Mouse (Mus musculus): ENCODE data around the gene Gpr12. TPM values are rescaled to one million over a fixed set of nuclear protein-coding genes. Genes with fewer than 3 reads are reported as not detected.

The Gpr12 gene
- total RNA-seq (2012; rRNA removed) (not detected in 2 replicates), polyA plus RNA-seq (2012; ENCODE audit: insufficient read depth in 1 of 2, insufficient read length in 2 of 2, low read depth in 1 of 2, low replicate concordance in 2 of 2, missing spikeins in 1 of 2) (not detected)

GRCm38 (mm10) chr5:146584478-146585306, at the start of gene Gpr12:
Gene Gpr12 (minus strand): TSS chr5:146585239.
- no peak within 1 kb of the TSS for H3K9ac ChIP-seq (ENCODE audit: control insufficient read depth, low read depth, low read length, poor library complexity, severe bottlenecking)
- H3K36me3 ChIP-seq (ENCODE audit: control insufficient read depth in 1 of 2, insufficient read depth in 2 of 2, low read length in 2 of 2), result no peaks in the 10 kb centered on the region
- H3K4me3 ChIP-seq (ENCODE audit: control insufficient read depth in 1 of 2, insufficient read depth in 1 of 2, low read depth in 2 of 2, low read length in 2 of 2), result no peak within 1 kb of the TSS
- H3K79me2 ChIP-seq (ENCODE audit: control insufficient read depth, insufficient read depth, low read length, poor library complexity), result no peaks in the 10 kb centered on the region
- no peak for TF ChIP-seq MAZ (IDR thresholded peaks at IDR 0.05; ENCODE audit: low read depth, low read length)
- TF ChIP-seq POLR2AphosphoS5 (IDR thresholded peaks at IDR 0.05; ENCODE audit: borderline replicate concordance, low read depth, low read length), result no peak
- no peak for TF ChIP-seq MYB (IDR thresholded peaks at IDR 0.05; ENCODE audit: low read depth, low read length)
- TF ChIP-seq USF2 (IDR thresholded peaks at IDR 0.05; ENCODE audit: borderline replicate concordance in 1 of 2, insufficient read depth in 1 of 2, low read depth in 1 of 2, low read length in 2 of 2), result no peak
- TF ChIP-seq CTCF (IDR thresholded peaks at IDR 0.05 in 2 of 3, conservative IDR thresholded peaks at IDR 0.05 in 1 of 3; ENCODE audit: control insufficient read depth in 1 of 3, insufficient read depth in 1 of 3, low read depth in 2 of 3, low read length in 3 of 3, poor library complexity in 1 of 3, severe bottlenecking in 1 of 3), result no peak
- no peak for TF ChIP-seq NRF1 (IDR thresholded peaks at IDR 0.05; ENCODE audit: insufficient read depth, low read depth, low read length, poor library complexity, severe bottlenecking)
- no peak for TF ChIP-seq CHD2 (IDR thresholded peaks at IDR 0.05; ENCODE audit: low read length)
- H3K27ac ChIP-seq (ENCODE audit: control insufficient read depth, low read depth, low read length), result no peak within 1 kb of the TSS
- no peaks in the 10 kb centered on the region for H3K27me3 ChIP-seq (ENCODE audit: control insufficient read depth in 1 of 2, insufficient read depth in 2 of 2, low read length in 2 of 2)
- H3K9me3 ChIP-seq (replicated peaks; ENCODE audit: insufficient read depth, low read length), result no peaks in the 10 kb centered on the region
- no peak for DNase-seq (ENCODE audit: low read depth, low spot score)
- no peaks in the 10 kb centered on the region for H3K4me1 ChIP-seq (ENCODE audit: control insufficient read depth in 1 of 2, insufficient read depth in 2 of 2, low read length in 2 of 2)

- H3K79me2 ChIP-seq (ENCODE audit: control insufficient read depth, insufficient read depth, low read length, poor library complexity), result no peaks in the 10 kb centered on the region
- H3K4me1 ChIP-seq (ENCODE audit: control insufficient read depth in 1 of 2, insufficient read depth in 2 of 2, low read length in 2 of 2), result no peaks in the 10 kb centered on the region
- H3K4me3 ChIP-seq (ENCODE audit: control insufficient read depth in 1 of 2, insufficient read depth in 1 of 2, low read depth in 2 of 2, low read length in 2 of 2), result no peak overlapping the region
- TF ChIP-seq MAZ (IDR thresholded peaks at IDR 0.05; ENCODE audit: low read depth, low read length) (no peak), TAL1 (IDR thresholded peaks at IDR 0.05; ENCODE audit: low read length) (no peak), SMC3 (IDR thresholded peaks at IDR 0.05; ENCODE audit: low read depth, low read length) (no peak), POLR2AphosphoS5 (IDR thresholded peaks at IDR 0.05; ENCODE audit: borderline replicate concordance, low read depth, low read length) (no peak), ETS1 (IDR thresholded peaks at IDR 0.05; ENCODE audit: low read depth, low read length) (no peak), GATA1 (IDR thresholded peaks at IDR 0.05; ENCODE audit: low read depth, low read length) (no peak), CTCF (IDR thresholded peaks at IDR 0.05 in 2 of 3, conservative IDR thresholded peaks at IDR 0.05 in 1 of 3; ENCODE audit: control insufficient read depth in 1 of 3, insufficient read depth in 1 of 3, low read depth in 2 of 3, low read length in 3 of 3, poor library complexity in 1 of 3, severe bottlenecking in 1 of 3) (no peak), MXI1 (IDR thresholded peaks at IDR 0.05; ENCODE audit: low read depth, low read length) (no peak), TBP (IDR thresholded peaks at IDR 0.05; ENCODE audit: low read depth, low read length) (no peak)
- H3K27me3 ChIP-seq (ENCODE audit: control insufficient read depth in 1 of 2, insufficient read depth in 2 of 2, low read length in 2 of 2), result no peaks in the 10 kb centered on the region
- no peak overlapping the region for H3K9ac ChIP-seq (ENCODE audit: control insufficient read depth, low read depth, low read length, poor library complexity, severe bottlenecking)
- no peaks in the 10 kb centered on the region for H3K36me3 ChIP-seq (ENCODE audit: control insufficient read depth in 1 of 2, insufficient read depth in 2 of 2, low read length in 2 of 2)
- no peaks in the 10 kb centered on the region for H3K9me3 ChIP-seq (replicated peaks; ENCODE audit: insufficient read depth, low read length)
- H3K27ac ChIP-seq (ENCODE audit: control insufficient read depth, low read depth, low read length), result no peak overlapping the region
- DNase-seq (ENCODE audit: low read depth, low spot score), result no peak
These were observed 46.6 kb upstream of the Gpr12 start for GRCm38 (mm10) chr5:146631602-146632001.
